Mouse (Mus musculus) cerebellum, postnatal 10 days (tissue): ENCODE results near the gene Rhod.

Experiments used
- DNase-seq, 2 experiments: peaks; one replicate each; pipeline ENCODE4 v3.0.0; 2021; ENCODE audit warnings: mixed read lengths in 2 of 2

Gene Rhod

DNA sequence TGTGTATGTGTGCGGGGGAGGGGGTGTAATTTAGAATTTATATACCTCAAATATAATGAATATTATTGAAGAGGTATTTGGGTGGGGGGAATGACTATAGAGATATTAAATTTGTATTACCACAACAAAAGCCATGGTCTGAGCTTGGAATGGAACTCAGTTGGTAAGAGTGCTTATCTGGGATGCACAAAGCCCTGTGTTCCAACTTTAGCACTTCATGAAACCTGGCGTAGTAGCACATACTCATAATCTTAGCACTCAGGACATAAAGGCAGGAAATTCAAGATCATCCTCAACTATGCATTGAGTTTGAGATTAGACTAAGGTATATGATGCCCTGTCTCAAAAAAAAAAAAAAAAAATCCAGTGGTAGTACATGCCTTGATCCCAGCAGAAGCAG is 34.4 kb downstream of the Rhod start:
- DNase-seq: no peak

DNA sequence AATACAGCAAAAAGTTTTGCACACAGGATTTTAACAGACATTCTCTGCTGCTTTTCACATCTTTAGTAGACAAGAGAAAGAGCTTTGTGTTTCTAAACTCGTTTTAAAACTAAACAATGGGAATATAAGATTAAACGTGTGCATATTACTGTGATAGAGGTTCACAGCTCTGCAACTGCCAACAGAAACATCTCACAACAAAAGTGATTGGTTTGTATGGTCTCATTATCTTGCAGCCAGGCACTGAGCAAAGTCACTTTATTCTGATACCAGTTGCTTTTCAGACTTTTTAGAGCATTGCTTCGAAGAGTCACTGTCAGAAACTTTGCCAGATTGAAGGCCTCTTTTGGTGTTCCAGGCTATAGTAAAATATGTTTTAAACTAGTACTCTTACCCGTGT is 40.3 kb downstream of the Rhod start:
- DNase-seq: no peak

DNA sequence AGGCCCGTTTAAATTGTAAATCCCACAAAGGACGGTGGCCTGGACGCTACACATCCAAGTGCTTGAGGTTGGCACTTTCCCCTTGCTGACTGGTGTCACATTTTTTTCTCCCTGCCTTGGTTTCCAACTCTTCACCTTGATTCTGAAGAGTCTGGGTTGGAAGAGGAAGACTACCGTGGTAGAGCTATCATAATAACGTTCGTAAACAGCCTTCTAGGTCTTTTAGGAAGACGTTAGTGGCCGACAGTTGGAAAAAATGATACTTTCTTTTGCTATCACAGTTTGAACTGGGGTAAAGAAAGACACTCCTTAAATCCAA is 40.6 kb downstream of the Rhod start:
- DNase-seq: no peak

DNA sequence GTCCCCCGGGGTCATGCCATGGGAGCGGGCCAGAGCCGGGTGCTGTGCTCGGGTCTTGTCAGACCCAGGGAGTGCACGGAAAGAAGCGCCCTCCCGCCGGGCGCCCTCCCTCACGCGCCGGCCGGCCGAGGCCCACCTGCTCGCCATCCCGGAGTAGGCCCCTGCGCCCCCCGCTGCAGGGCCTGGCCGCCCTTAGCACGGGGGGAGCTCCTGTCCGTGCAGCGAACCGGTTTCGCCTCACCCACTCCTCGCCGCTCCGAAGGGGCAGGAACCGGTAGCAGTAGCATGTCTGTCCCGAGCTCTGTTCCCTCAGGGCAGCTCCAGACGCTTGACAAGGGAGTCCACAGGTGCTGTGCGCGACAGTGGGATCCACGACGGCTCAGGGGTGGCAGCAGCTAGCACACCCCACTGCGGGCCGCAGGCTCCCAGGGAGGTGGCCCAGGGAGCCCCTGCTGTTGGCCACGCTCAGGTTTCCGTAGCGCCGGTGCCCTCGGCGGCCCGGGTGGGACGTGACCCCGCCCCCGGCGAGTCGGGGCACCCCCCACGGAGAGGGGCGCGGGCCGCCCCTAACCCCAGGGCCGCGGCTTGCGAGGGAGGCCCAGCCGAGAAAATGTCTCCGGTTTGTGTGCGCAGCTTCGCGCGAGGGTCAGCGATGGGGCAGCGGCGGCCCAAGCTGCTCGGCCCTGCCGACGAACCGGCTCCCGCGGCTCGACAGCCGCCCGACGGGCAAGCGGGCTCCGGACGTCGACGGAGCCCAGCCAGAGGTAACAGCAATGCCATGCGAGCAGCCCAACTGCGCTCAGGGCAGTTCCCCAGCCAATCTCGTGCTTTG is 41.2 kb downstream of the Rhod start, which contains the start of gene Kdm2a:
Kdm2a (minus strand) TSS at position 488 of the 832 bp plus-strand sequence.
- DNase-seq: peak in 1 of 2 experiments; percentile 60

DNA sequence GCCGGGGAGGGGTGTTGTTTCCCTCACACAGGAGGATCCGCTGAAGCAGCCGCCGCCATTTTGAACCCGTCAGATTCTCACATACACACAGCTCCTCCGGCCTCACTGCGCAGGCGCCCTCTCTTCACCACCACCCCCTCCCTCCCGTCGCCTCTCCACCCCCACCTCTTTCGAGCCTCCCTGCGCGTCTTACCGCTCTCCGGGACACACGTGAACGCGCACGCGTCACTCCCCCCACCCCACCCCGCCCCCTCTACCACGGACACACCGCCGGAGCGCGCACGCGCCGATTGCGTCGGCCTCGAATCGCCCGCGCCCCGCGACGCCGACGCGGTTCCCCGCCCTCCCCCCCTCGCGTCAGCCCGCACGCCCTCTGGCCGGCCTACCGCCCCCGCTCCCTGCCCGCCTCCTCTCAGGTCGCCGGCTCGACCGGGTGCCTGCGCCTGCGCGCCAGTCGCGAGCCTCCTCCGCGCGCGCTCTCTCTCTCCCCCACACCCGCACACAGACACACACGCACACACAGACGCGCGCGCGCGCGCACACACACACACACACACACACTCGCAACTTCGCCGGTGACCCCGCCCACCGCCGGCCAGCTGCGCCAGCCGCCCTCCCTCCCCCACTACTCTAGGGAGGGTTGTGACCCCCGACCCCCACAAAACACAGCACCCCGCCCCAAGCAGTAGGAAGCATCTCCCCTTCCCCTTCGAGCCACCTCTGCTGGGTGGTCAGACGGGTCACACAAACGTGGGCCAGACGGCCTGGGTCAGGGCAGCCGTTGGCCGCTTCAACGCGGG is 42.0 kb downstream of the Rhod start:
- peak; percentile 98 to 99 for DNase-seq

DNA sequence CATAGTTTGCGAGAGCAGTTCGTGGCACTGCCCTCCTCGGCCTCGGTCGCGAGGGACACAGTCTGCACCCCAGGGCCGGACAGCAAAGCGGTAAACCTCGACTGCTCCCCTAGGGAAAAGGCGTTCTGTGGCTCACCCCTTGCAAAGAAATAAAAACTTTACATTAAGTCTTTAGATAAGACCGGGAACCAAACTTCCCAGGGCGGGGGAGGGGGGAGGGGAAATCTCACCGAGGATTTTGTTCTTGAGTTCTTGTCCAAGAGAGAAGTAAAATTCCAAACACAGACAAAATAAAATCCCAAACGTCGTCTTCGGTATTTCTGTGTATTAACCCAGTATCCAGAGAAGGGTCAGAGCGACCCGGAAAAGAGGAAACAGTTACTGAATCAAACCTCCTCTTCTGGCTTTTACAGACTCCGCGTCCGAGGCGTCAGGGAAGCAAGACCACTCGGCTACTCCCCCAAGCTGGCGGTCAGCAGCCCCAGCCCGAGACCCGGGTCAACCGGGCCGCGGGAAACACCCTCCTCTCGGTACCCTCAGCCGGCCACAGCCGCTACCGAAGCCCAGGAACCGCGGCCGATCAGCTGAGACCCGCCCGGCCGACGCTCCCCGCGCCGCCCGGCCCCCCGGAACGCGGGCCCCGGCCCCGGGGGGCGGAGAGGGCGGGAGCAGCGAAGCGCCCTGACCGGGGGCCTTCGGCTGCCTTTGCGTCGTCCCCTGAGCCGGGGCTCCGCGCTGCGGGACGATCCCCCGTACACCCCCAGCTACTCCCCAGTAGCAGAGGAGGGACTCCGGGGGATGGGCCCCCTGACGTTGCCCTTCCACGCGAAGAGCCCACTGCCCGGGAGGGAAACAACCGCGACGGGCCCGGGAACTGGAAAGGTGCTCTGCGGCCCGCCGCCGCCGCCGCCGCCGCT is 42.9 kb downstream of the Rhod start:
- peak; percentile 59 to 67 for DNase-seq

DNA sequence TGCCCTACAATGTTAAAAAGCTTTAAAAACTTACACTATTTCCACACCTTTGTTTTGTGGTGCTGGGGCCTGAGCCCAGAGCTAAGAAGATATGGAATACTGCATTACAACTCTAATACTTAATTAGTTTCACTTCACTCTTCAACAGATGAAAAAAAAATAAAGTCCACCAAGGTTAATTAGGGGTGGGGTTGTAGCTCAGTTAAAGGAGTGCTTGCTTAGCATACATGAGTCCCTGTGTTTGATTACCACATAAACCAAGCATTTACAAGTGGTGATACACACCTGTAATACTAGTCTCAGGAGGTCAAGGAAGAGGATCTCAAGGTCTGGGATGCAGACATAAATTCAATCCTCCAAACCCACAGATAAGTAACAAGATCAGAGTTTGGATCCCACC is 52.0 kb downstream of the Rhod start:
- no peak for DNase-seq

DNA sequence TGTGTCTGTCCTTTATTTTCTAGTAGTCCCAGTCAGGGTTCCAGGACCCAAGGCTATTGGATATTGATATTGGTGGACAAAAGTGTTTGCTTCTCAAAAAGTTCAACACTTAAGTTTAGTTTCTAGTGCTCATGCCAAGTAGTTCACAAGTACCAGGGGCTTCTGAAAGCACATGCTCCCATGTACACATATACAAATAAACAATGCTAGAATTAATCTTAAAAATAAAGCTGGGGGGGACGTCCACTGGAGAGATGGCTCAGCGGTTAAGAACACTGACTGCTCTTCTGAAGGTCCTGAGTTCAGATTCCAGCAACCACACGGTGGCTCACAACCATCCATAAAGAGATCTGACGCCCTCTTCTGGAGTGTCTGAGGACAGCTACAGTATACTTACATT is 54.2 kb downstream of the Rhod start:
- DNase-seq: no peak

DNA sequence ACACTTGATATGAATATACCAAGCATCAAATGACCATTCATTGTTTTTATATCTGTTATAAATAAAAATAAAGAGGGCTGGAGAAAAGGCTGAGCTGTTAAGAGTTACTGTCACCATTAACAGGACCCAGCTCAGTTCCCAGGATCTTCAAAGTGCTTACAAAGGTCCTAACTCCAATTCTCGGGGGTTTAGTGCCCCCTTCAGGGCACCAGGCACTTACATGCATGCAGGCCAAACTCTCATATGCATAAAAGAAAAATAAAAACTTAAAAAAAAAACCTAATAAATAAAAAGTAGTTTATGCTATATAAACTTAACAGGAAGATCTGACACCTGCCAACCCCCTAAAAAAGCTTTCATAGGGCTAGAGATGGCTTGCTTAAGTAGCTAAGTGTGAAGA is 54.9 kb downstream of the Rhod start:
- DNase-seq: no peak

DNA sequence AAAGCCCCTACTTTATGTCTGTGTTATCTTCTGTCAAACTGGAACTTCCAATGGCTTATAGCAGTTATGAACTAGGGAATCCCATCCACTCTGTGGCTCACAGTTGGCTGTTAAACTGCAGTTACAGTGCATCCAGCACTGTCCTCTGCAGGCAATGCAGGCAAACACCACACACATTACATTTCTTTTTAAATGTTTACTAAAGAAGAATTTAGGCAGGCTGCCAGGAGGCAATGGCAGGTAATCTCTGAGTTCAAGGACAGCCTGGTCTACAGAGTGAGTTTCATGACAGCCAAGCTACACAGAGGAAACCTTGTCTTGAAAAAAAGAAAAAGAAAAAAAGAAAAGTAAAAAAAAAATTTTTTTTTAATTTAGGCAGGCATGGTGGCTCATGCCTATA is 55.9 kb downstream of the Rhod start:
- peak in 1 of 2 experiments; percentile 23 for DNase-seq

DNA sequence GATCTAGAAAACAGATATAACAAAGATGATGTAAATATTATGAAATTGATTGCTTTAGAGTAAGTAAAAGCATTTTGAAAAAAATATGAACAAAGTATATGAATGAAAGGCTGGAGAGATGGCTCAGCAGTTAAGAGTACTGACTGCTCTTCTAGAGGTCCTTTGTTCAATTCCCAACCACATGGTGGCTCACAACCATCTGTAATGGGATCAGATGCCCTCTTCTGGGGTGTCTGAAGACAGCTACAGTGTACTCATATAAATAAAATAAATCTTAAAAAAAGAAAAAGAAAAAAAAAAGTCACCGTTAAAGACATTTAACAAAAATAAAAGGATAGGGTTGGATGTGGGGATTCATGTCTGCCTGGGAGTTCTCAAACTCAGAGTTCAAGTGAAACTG is 56.9 kb downstream of the Rhod start:
- peak in 1 of 2 experiments; percentile 21 for DNase-seq
